Mouse (Mus musculus) spleen, adult 2 months (tissue): ENCODE measurements around the gene Lgi4.

Experiments
- CTCF ChIP-seq: fragments of 200-500 bp; IDR thresholded peaks from 2 replicates; pipeline ENCODE4 v1.5.1; 2011; ENCODE audit warnings: mild to moderate bottlenecking, inconsistent platforms; ENCODE audit not compliant: insufficient read depth, insufficient read length, insufficient replicate concordance; ENCODE audit errors: extremely low read depth
- POLR2A ChIP-seq: fragments of 200-500 bp; IDR thresholded peaks from 2 replicates; pipeline ENCODE4 v1.6.1; 2011; ENCODE audit warnings: low read depth, low read length, inconsistent platforms

DNA sequence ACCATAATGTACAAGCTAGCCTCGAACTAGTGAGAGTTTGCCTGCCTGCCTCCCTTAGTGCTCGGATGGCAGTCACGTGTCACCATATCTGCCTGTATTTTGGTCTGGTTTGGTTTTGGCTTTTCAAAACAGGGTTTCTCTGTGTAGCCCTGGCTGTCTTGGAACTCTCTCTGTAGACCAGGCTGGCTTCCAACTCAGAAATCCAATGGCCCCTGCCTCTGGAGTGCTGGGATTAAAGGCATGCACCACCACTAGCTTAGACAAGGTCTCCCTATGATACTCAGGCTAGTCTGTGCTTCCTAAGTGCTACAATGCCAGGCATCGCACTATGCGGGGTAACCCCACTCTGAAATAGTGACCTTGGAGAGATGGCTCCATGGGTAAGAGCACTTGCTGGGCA, 50.7 kb downstream of the Lgi4 start:
- no peak for TF ChIP-seq POLR2A
- no peak for TF ChIP-seq CTCF
